Mouse (Mus musculus) cerebellum, postnatal 36 days (tissue): ENCODE results near the gene 4933421I07Rik.

Experiments
- DNase-seq, 2 experiments: peaks; one replicate each; pipeline ENCODE4 v3.0.0; 2021 to 2022; ENCODE audit warnings: mixed read lengths in 2 of 2

The 4933421I07Rik gene

DNA sequence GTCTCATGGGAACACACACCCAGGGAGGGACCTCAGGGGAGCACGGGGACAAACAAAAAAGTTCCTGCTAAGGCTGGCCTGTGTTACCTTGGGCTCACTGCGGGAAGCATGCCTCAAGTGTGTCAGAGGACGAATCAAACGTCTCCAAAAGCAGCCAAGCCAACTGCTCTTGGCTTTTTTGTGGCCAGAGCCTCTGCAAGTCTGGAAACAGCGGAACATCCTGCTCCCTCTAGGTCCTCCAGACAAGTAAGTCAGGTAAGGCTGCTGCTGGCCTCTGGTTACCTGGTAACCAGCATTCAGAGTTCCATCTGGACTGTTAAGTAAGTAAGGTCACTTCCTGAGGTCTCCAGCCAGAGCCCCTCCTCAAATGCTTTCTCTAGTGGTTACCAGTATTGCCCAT, at the start of gene 4933421I07Rik:
TSS of gene 4933421I07Rik (minus strand) at position 271 of the 400 bp plus-strand sequence.
- no peak for DNase-seq

DNA sequence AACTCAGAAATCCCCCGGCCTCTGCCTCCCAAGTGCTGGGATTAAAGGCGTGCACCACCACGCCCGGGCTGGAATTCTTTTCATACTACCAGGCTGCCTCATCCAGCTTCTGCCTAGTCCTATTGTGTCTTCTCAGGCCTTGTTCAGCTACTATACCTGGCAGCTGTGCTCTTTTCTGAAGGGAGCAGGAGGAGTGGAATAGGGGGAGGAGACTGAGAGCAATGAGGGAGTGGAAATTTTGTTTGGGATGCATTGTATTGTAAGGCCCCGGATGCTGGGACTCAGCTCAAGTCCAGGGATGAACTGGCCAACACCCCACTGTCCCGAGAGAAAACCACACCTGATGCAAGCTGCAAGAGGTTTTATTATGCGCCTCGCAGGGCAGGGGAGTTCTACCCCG, 49.4 kb upstream of the 4933421I07Rik start:
- no peak for DNase-seq

DNA sequence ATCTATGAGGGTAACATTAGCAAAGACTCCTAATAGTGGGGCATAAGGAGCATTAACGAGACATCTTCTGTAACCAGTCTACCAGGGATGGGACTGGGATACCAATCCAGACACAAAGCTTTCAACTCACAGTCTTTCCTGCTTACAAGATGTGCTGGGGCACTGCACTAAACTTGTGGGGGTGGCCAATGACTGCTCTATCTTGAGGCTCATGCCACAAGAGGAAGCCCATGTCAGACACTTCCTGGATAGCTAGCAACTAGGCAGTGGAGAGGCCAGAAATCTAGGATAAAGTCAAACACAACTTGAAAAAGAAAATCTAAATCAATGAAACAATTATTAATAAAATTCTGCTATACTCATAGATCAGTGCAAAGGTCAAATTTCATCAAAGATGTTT, 48.3 kb upstream of the 4933421I07Rik start:
- no peak for DNase-seq

DNA sequence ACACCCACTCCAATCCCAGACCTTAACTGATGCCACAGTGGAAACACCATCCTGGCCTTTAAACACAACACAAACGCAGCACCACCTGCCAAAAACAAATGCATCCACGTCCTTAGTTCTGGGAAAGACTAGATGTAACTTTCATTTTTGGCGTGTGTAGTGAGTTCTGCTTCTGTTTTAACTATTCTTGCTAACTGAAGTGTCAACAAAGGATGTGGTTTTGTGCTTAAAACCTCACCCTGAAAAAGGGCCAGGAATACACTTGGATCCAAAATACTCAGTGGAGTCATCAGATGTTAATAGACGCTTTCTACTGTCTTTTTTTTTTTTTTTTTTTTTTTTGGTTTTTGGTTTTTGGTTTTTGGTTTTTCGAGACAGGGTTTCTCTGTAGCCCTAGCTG, 42.9 kb upstream of the 4933421I07Rik start:
- DNase-seq, result no peak

DNA sequence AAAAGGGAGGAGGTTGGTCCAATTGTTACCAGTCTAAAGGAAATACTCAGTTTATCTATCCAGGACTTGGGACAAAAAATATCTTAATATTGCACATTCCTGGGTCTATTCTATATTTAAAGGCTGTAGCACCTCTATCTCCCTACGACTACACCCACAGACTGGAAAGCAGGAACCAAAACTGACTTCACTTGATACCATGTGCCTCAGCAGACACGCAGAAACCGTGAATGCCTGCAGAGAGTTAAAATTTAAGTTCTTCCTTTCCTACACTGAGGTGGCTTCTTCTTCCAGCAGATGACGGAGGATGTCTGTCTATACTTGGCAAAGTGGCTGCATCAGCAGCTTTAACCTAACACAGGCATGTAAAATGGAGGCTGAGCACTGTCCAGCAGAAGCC, 42.4 kb upstream of the 4933421I07Rik start:
- no peak for DNase-seq

DNA sequence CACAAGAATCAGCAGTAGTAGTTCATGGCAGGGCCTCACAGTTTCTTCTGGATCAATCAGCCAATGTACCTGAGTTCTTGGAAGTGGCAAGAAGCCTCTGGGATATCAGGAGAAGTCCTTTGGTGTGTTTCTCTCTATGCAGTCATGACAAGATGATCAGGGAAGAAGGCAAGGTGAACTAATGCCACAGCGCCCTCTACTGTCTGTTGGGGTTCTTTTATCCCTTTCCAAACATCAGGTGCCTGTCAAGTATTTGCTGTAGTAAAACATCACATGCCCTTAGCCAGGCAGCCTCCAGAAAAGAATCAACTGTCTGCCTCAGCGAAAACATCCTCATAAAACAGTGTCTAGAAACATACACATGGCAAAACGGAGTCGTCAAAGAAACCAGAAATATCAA, 6.7 kb upstream of the 4933421I07Rik start:
- no peak for DNase-seq

DNA sequence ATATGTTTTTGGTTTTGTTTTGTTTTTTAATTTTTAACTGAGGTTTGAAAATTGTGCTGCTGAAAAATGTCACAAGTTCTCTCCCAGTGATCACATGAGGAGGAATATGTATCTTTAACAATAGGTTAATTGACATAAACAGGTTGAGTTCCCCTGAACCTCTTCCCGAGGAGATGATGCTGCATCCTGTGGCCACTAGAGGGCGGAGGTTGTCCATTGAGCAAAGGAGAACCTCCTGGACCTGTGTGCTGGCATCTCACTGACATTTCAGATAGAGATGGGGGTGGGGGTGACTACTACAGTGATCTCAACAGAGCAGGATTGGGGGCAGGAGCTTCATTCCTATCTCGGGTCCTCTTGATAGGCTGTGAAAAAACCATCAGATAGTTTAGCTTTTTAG, 2.7 kb upstream of the 4933421I07Rik start:
- no peak for DNase-seq

DNA sequence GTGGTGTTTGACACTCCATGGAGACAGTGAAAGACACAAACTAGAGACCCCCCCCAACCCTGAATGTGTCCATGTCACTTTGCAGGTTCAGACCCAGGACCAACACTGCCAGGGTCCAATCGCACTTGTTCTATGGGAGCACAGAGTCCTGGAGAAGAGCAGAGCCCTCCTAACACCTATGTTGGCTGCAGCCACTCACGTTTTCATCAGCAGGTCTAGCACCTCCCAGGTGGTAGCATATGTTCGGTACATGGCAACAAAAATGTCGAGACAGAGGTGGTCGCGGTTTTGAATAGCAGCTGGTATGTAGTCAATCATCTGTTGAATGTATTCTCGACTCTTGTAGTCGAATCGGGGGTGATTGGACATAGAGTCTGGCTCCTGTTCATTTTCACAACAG, 568 bp downstream of the 4933421I07Rik start:
- no peak for DNase-seq
